Mouse (Mus musculus) lung, embryonic 15.5 days (tissue): ENCODE results near the gene Mief1. TPM values are rescaled to one million over a fixed set of nuclear protein-coding genes. Genes with fewer than 3 reads are reported as not detected.

ENCODE experiments used
- ATAC-seq: fragments of 200-750 bp; cut with Nextera tagmentation; 2 replicates; pipeline ENCODE4 v1.8.0; 2017; ENCODE audit warnings: moderate number of reproducible peaks, borderline replicate concordance; ENCODE audit not compliant: low FRiP score, low TSS enrichment; ENCODE audit errors: extremely low read depth
- H3K27ac ChIP-seq: fragments of 300-500 bp; sonication (generic); 2 replicates; pipeline ENCODE4 v1.5.1; 2015; ENCODE audit warnings: moderate library complexity, mild to moderate bottlenecking, inconsistent platforms
- H3K27me3 ChIP-seq: fragments of 300-500 bp; sonication (generic); 2 replicates; pipeline ENCODE4 v1.6.1; 2015; ENCODE audit warnings: inconsistent platforms
- H3K36me3 ChIP-seq: fragments of 300-500 bp; sonication (generic); 2 replicates; pipeline ENCODE4 v1.6.1; 2015; ENCODE audit warnings: inconsistent platforms
- H3K4me1 ChIP-seq: fragments of 300-500 bp; sonication (generic); 2 replicates; pipeline ENCODE4 v1.6.1; 2015; ENCODE audit warnings: inconsistent platforms
- H3K4me2 ChIP-seq: fragments of 300-500 bp; sonication (generic); 2 replicates; pipeline ENCODE4 v1.6.1; 2015; ENCODE audit warnings: inconsistent platforms, mild to moderate bottlenecking, moderate library complexity
- H3K4me3 ChIP-seq: fragments of 300-500 bp; sonication (generic); 2 replicates; pipeline ENCODE4 v1.5.1; 2015; ENCODE audit warnings: mild to moderate bottlenecking, inconsistent platforms
- H3K9ac ChIP-seq: fragments of 300-500 bp; sonication (generic); 2 replicates; pipeline ENCODE4 v1.6.1; 2015; ENCODE audit warnings: inconsistent platforms
- H3K9me3 ChIP-seq: fragments of 300-500 bp; sonication (generic); 2 replicates; pipeline ENCODE4 v1.6.1; 2016; ENCODE audit warnings: inconsistent platforms
- WGBS: fragments of 180-500 bp; shearing (Covaris S2); methylation state at CpG from one replicate; pipeline ENCODE4 v1.1.7; 2015; 5-methylcytosine and 5-hydroxymethylcytosine counted together
- polyA plus RNA-seq: library from polyadenylated mRNA; unstranded; fragments of >200 nt; fragmentation: Nextera tagmentation; extraction: Ambion mirVana; gene quantifications from 2 replicates; pipeline ENCODE4 v1.2.1, GENCODE M21; 2015

Mief1 gene
- polyA plus RNA-seq, 1 experiment from 2014 or later, result 28.4 TPM

DNA sequence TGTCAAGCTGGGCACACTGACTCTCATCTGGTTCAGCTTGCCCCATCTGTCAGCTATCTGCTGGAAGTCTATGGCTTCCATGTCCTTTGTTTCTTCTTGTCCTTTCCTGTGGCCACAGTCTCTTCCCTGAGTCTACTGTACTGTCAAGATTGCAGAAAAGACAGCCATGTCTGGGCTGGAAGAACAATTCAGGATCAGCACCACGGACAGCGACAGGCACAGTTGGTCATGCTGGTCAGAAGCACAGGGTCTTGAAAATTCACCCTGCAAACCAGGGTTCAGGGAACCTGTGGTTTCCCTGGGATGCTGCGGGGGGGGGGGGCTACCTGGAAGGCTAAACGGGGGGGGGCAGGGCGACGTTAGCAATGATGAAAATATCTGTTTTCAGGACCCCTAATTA lies 43.8 kb downstream of the Mief1 start:
- Histone ChIP-seq H3K4me2 (no peak overlapping the region), H3K36me3 (no peaks in the 10 kb centered on the region), H3K27me3 (peaks cover 14% of the 10 kb centered on the region; the same call in 1 of the 2 replicates), H3K9me3 (no peaks in the 10 kb centered on the region), H3K27ac (no peak overlapping the region), H3K9ac (no peak overlapping the region), H3K4me1 (no peaks in the 10 kb centered on the region), H3K4me3 (no peak overlapping the region)
- WGBS, result under 1% methylated on average over 6 of the region's 6 CpGs
- ATAC-seq, result no peak

DNA sequence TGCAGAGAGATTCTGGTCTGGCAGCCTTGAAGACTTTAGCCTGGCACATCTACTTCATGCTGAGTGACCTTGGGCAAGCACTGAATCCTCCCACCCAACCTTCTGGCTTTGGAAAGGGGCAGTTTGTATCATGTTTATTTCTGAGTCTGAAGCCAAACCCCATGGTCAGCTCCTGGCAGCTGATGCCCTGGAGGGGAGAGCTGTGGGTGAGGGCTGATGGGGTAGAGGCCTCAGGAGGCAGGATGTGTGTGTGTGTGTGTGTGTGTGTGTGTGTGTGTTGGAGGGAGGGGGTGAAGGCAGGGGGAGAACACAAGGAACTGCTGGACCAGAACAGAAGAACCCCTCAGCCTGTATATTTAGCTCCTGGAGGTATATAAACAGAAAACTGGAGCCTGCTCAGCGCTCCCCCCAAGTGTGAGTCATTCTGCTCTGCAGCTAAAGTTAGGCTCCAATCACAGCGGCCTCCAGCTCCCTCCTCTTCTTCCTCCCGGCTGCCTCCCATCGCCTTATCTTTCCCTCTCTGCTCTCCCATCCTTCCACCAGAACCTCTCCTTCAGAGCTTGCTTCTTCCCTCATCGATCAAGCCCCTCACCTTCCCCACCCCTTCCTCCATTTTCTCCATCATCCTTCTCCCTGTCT lies 44.4 kb downstream of the Mief1 start:
- Histone ChIP-seq H3K4me3 (no peak overlapping the region), H3K4me2 (no peak overlapping the region), H3K27me3 (peaks cover 18% of the 10 kb centered on the region), H3K9me3 (no peaks in the 10 kb centered on the region), H3K27ac (no peak overlapping the region), H3K4me1 (no peaks in the 10 kb centered on the region), H3K9ac (no peak overlapping the region), H3K36me3 (no peaks in the 10 kb centered on the region)
- no peak for ATAC-seq
- WGBS, result 48% methylated on average over 5 of the region's 5 CpGs

DNA sequence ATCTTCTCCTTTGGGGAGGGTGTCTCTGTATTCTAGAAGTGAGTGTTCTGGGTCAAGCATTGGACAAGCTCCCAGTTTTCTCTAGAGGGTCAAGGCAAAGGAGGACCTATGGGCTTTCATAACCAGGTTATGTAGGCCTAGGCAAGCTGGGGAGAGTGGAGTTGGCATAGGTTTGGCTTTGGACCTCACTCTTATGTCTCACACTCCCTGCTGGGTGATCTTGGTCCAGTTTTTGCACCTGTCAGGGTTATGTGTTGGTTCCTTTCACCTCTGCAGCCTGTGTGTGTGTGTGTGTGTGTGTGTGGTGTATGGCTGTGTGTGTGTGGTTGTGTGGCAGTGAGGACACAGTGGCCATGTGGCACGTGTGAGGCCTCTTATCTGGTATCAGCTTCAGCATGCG lies 45.2 kb downstream of the Mief1 start:
- Histone ChIP-seq H3K4me2 (no peak overlapping the region), H3K9ac (no peak overlapping the region), H3K4me1 (no peaks in the 10 kb centered on the region), H3K4me3 (no peak overlapping the region), H3K9me3 (no peaks in the 10 kb centered on the region), H3K27me3 (peaks cover 26% of the 10 kb centered on the region), H3K27ac (no peak overlapping the region), H3K36me3 (no peaks in the 10 kb centered on the region)
- WGBS, result 67% methylated on average over 2 of the region's 2 CpGs
- no peak for ATAC-seq

DNA sequence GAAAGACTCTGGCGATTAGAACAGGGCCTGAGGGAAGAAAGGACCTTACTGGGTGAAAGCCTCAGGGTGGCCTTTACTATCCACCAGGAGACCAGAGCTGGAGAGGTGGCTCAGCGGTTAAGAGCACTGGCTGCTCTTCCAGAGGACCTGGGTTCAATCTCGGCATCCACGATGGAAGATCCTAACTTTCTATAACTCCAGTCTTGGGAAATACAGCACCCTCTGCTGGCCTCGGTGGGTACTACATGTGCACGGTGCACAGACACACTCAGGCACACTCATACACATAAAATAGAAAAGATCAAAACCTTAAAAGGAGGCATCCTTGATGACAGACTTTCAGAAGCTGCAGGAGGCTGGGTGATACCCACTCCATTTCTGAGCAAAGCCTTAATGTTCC lies 46.8 kb downstream of the Mief1 start:
- WGBS, result 22% methylated on average over 6 of the region's 6 CpGs
- Histone ChIP-seq H3K27ac (no peak overlapping the region), H3K4me2 (no peak overlapping the region), H3K4me3 (no peak overlapping the region), H3K9me3 (no peaks in the 10 kb centered on the region), H3K36me3 (no peaks in the 10 kb centered on the region), H3K9ac (no peak overlapping the region), H3K4me1 (no peaks in the 10 kb centered on the region), H3K27me3 (peaks cover 42% of the 10 kb centered on the region)
- no peak for ATAC-seq

DNA sequence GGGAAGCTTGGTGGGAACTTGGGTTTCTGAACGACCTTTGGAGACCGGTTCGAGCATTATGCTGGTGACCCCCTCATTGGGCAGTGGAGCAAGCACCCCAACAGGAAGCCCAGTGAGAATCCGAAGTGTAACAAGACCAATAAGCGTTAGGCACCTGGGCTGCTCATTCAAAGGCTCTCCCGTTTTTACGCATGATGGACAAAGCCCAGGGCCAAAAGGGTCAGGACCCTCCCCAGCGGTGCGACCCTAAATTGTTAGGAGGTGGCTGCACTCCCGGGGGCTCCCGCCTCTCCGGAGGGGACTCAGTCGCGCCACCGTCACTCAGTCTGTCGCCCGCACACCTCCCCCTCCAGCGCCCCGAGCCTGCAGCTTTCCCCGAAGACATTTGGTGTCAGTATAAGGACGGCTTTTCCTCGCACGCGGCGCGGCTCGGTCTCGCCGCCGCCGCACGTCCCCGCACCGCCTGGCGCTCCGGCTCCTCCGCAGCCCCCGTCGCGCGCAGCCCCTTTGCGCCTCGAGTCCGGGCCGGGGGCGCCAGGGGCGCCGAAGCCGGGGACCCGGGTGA lies 53.1 kb downstream of the Mief1 start, which contains the start of gene Cacna1i:
Cacna1i (plus strand) TSS at position 388 of the 565 bp plus-strand sequence.
- Histone ChIP-seq H3K27me3 (peaks cover 93% of the 10 kb centered on the region), H3K9ac (no peak within 1 kb of the TSS), H3K4me2 (peak within 1 kb of the TSS; percentile 78), H3K4me3 (peak within 1 kb of the TSS; percentile 36), H3K9me3 (no peaks in the 10 kb centered on the region), H3K4me1 (peaks cover 6% of the 10 kb centered on the region; the same call in 1 of the 2 replicates), H3K36me3 (no peaks in the 10 kb centered on the region), H3K27ac (no peak within 1 kb of the TSS)
- ATAC-seq, result no peak
- WGBS, result 2% methylated on average over 50 of the region's 50 CpGs

DNA sequence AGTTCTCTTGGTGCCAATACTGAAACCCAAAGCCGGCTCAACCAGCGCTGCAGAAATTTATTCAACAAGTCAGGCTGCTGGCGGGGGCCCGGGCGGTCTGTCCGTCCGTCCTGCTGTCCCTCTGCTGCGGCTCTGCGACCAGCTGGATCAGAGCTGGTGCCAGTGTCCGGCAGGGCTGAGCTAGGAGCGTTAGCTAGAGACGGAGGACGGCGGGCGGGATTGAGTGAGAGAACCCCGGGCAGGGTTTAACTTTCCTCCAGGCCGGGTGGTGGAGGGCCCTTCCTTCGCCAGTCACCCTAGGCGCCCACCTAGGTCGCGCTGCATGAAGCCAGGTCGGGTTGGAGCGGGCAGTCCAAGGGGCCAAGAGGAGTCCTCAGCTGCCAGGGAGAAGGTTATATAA lies 54.2 kb downstream of the Mief1 start:
- H3K9me3 ChIP-seq, result no peaks in the 10 kb centered on the region
- H3K27me3 ChIP-seq, result peaks cover 85% of the 10 kb centered on the region
- no peak for ATAC-seq
- no peak overlapping the region for H3K9ac ChIP-seq
- 4% methylated on average over 23 of the region's 23 CpGs for WGBS
- no peaks in the 10 kb centered on the region for H3K36me3 ChIP-seq
- peaks cover 6% of the 10 kb centered on the region; the same call in 1 of the 2 replicates for H3K4me1 ChIP-seq
- no peak overlapping the region for H3K27ac ChIP-seq
- H3K4me3 ChIP-seq, result peak overlapping the region; percentile 36
- peak overlapping the region; percentile 78 for H3K4me2 ChIP-seq

DNA sequence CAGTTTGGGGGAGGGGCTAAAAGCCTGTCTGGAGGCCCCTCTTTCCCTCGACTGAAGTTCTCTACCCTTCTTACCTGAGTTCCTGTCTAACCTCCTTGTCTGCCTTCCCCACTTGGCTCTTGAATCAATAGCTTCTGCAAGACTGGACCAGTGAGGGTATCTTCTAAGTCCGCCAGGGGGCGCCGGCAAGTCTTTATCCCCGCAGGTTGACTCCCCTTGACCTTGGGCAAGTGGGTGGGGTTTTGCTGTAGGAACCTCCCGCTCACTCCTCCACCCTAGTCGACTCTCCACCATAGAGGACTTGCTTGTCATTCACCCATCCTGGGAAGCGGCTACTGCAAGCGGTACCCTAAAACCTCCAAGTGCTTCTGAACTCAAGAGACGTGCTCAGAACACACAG lies 55.6 kb downstream of the Mief1 start:
- Histone ChIP-seq H3K9me3 (no peaks in the 10 kb centered on the region), H3K36me3 (no peaks in the 10 kb centered on the region), H3K4me3 (no peak overlapping the region), H3K4me2 (no peak overlapping the region), H3K4me1 (peaks cover 6% of the 10 kb centered on the region; the same call in 1 of the 2 replicates), H3K27me3 (peaks cover 72% of the 10 kb centered on the region), H3K9ac (no peak overlapping the region), H3K27ac (no peak overlapping the region)
- ATAC-seq, result no peak
- 9% methylated on average over 10 of the region's 10 CpGs for WGBS

DNA sequence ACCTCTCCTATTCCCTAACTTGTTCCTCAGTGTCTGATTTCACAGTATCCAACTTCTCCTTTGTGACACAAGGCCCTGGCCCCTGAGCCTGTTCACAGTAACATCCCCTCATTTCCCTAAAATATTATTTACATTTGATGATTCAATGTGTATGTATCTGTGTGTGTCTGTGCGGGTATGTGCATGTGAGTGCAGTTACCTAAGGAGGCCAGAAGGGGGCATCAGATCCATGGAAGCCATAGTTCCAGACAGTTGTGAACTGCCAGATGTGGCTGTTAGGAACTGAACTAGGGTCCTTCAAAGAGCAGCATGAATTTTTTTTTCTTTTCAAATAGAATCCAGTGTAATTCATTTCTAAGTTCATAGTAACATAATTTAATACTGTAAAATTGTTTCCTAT lies 63.3 kb downstream of the Mief1 start:
- Histone ChIP-seq H3K4me3 (no peak overlapping the region), H3K27ac (no peak overlapping the region), H3K9me3 (no peaks in the 10 kb centered on the region), H3K4me1 (no peaks in the 10 kb centered on the region), H3K36me3 (no peaks in the 10 kb centered on the region), H3K4me2 (no peak overlapping the region), H3K27me3 (no peaks in the 10 kb centered on the region), H3K9ac (no peak overlapping the region)
- WGBS, result 89% methylated on average over 1 of the region's 1 CpGs
- ATAC-seq, result no peak

Other genes with a start within 250 kb of the Mief1 start
- 8.4 TPM in 2 replicates for gene Pdgfb, start 219.0 kb upstream of the Mief1 start, polyA plus RNA-seq
- gene Syngr1, start 142.7 kb upstream of the Mief1 start, polyA plus RNA-seq, result 18.8 and 20.6 TPM in 2 replicates
- 1,053 and 1,095 TPM in 2 replicates for gene Rpl3, start 142.2 kb upstream of the Mief1 start, polyA plus RNA-seq
- gene Tab1, start 100.9 kb upstream of the Mief1 start, polyA plus RNA-seq, result 33.0 and 34.6 TPM in 2 replicates
- 4.9 and 5.2 TPM in 2 replicates for gene Mgat3, start 60.3 kb upstream of the Mief1 start, polyA plus RNA-seq
- gene AC140267.1, start 1.8 kb downstream of the Mief1 start, polyA plus RNA-seq, result not detected in 2 replicates
- 121 and 124 TPM in 2 replicates for gene Atf4, start 21.2 kb downstream of the Mief1 start, polyA plus RNA-seq
- 47.1 and 51.8 TPM in 2 replicates for gene Rps19bp1, start 30.3 kb downstream of the Mief1 start, polyA plus RNA-seq
- gene Cacna1i, start 53.2 kb downstream of the Mief1 start, polyA plus RNA-seq, result not detected in 2 replicates